8 mouse cellular contexts compared by ENCODE assay signal in the genomic region with DNA sequence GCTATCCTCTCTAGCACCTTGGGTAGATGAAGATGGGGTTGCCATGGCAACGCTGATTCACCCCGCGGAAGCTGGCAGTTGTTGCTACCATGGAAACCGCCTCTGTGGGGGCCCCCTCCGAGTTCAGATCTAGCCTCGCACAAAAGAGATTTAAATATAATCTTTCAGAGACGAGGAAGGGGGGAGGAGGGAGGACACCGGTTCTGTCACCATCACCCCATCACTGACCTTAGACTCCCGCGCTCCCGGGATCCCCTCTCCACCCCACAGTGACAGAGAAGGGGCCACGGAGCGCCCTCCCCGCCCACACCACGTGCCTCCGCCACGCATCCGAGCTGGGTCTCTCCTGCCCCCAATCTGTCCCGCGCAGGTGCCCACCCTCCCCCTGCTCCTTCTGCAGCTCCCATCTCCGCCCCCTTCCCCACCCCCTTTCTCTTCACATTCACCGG. TPM values are rescaled to one million over a fixed set of nuclear protein-coding genes. Genes with fewer than 3 reads are reported as not detected.
A peak's percentile ranks its signal among the peaks of the same experiment; 100 is the strongest.
DNase-seq lines count a peak whose midpoint lies in the region; ATAC-seq and TF ChIP-seq lines count a peak whose summit lies in the region.

No protein-coding gene starts in this region.

- ATAC-seq in forebrain, embryonic 14.5 days: peak; percentile 90
- ATAC-seq in neural tube, embryonic 13.5 days (ENCODE audit: low read depth): peak; percentile 79
- no peak for ATAC-seq in lung, postnatal 0 days
- ATAC-seq in intestine, embryonic 16.5 days: no peak

- H3K4me2 ChIP-seq in forebrain, embryonic 14.5 days (ENCODE audit: low read length): peak overlapping the region; percentile 85
- H3K4me2 ChIP-seq in neural tube, embryonic 13.5 days: peak overlapping the region; percentile 72
- H3K4me2 ChIP-seq in lung, postnatal 0 days (replicated peaks; ENCODE audit: low read depth, low read length): no peak overlapping the region
- no peak overlapping the region for H3K4me2 ChIP-seq in intestine, embryonic 16.5 days (ENCODE audit: low read depth, low read length)

- H3K9me3 ChIP-seq in forebrain, embryonic 14.5 days (replicated peaks; ENCODE audit: control insufficient read depth, low read length): no peaks in the 10 kb centered on the region
- H3K9me3 ChIP-seq in neural tube, embryonic 13.5 days: no peaks in the 10 kb centered on the region
- no peaks in the 10 kb centered on the region for H3K9me3 ChIP-seq in lung, postnatal 0 days (ENCODE audit: low read length)
- H3K9me3 ChIP-seq in intestine, embryonic 16.5 days (ENCODE audit: control insufficient read depth, low read length): no peaks in the 10 kb centered on the region

- DNase-seq in cerebellum, adult 9-10 months: peak; percentile 68
- DNase-seq in forebrain, embryonic 14.5 days (ENCODE audit: low spot score): peak; percentile 98
- DNase-seq in layer of hippocampus, postnatal 36 days: peak; percentile 78 to 86
- no peak for DNase-seq in lung, postnatal 0 days (ENCODE audit: low spot score)
- no peak for DNase-seq in spleen, postnatal 10 days (ENCODE audit: low spot score in 2 of 2)
- no peak for DNase-seq in spleen, adult 18-20 months

- H3K27ac ChIP-seq in forebrain, embryonic 14.5 days (ENCODE audit: low read depth, low read length): peak overlapping the region; percentile 94
- peak overlapping the region; percentile 88 for H3K27ac ChIP-seq in neural tube, embryonic 13.5 days (replicated peaks)
- H3K27ac ChIP-seq in lung, postnatal 0 days (ENCODE audit: low read length): no peak overlapping the region
- H3K27ac ChIP-seq in intestine, embryonic 16.5 days (ENCODE audit: low read length): no peak overlapping the region

- peak overlapping the region; percentile 69 for H3K9ac ChIP-seq in forebrain, embryonic 14.5 days (ENCODE audit: low read length)
- H3K9ac ChIP-seq in neural tube, embryonic 13.5 days: peak overlapping the region; percentile 76
- H3K9ac ChIP-seq in lung, postnatal 0 days (replicated peaks; ENCODE audit: low read depth): no peak overlapping the region
- H3K9ac ChIP-seq in intestine, embryonic 16.5 days (ENCODE audit: low read depth, low read length): no peak overlapping the region

- peaks cover 22% of the 10 kb centered on the region for H3K36me3 ChIP-seq in forebrain, embryonic 14.5 days (ENCODE audit: control insufficient read depth, insufficient read depth, low read length)
- peaks cover 36% of the 10 kb centered on the region for H3K36me3 ChIP-seq in neural tube, embryonic 13.5 days
- H3K36me3 ChIP-seq in lung, postnatal 0 days (ENCODE audit: insufficient read depth, low read length): no peaks in the 10 kb centered on the region
- H3K36me3 ChIP-seq in intestine, embryonic 16.5 days (ENCODE audit: control insufficient read depth, insufficient read depth, low read length): no peaks in the 10 kb centered on the region

- no peak for TF ChIP-seq EP300 in lung, postnatal 0 days (IDR thresholded peaks at IDR 0.05)

- H3K4me3 ChIP-seq in forebrain, embryonic 14.5 days (ENCODE audit: low read depth, low read length): peak overlapping the region; percentile 40
- peak overlapping the region; percentile 42 for H3K4me3 ChIP-seq in neural tube, embryonic 13.5 days
- H3K4me3 ChIP-seq in lung, postnatal 0 days (ENCODE audit: low read depth, low read length): no peak overlapping the region
- no peak overlapping the region for H3K4me3 ChIP-seq in intestine, embryonic 16.5 days (ENCODE audit: low read length)

- 0% methylated on average over 20 of the region's 22 CpGs for WGBS in forebrain, embryonic 14.5 days
- under 1% methylated on average over 22 of the region's 22 CpGs for WGBS in neural tube, embryonic 13.5 days
- 3% methylated on average over 18 of the region's 22 CpGs for WGBS in lung, postnatal 0 days
- WGBS in intestine, embryonic 16.5 days: 2% methylated on average over 21 of the region's 22 CpGs

- H3K27me3 ChIP-seq in forebrain, embryonic 14.5 days (replicated peaks; ENCODE audit: control insufficient read depth, insufficient read depth, low read length): no peaks in the 10 kb centered on the region
- H3K27me3 ChIP-seq in neural tube, embryonic 13.5 days: peaks cover 42% of the 10 kb centered on the region
- peaks cover 24% of the 10 kb centered on the region for H3K27me3 ChIP-seq in lung, postnatal 0 days (replicated peaks; ENCODE audit: insufficient read depth, low read length)
- H3K27me3 ChIP-seq in intestine, embryonic 16.5 days (replicated peaks; ENCODE audit: control insufficient read depth, insufficient read depth, low read length): peaks cover 49% of the 10 kb centered on the region

- TF ChIP-seq CTCF in lung, postnatal 0 days (IDR thresholded peaks at IDR 0.05): no peak

- H3K4me1 ChIP-seq in forebrain, embryonic 14.5 days (ENCODE audit: control insufficient read depth, insufficient read depth, low read length): peaks cover 27% of the 10 kb centered on the region
- H3K4me1 ChIP-seq in neural tube, embryonic 13.5 days (replicated peaks): peaks cover 50% of the 10 kb centered on the region
- no peaks in the 10 kb centered on the region for H3K4me1 ChIP-seq in lung, postnatal 0 days (ENCODE audit: insufficient read depth, low read depth, low read length)
- peaks cover 2% of the 10 kb centered on the region; the same call in 1 of the 2 replicates for H3K4me1 ChIP-seq in intestine, embryonic 16.5 days (ENCODE audit: control insufficient read depth, insufficient read depth, low read length)

RNA-seq across cellular contexts. Expression of a gene that starts 9.5 kb away (rescaled TPM):
- 57.9 and 69.6 TPM in 2 replicates for polyA plus RNA-seq in forebrain, embryonic 14.5 days (2014; fragmentation: Nextera tagmentation; extraction: Ambion mirVana)
- total RNA-seq in layer of hippocampus, postnatal 36 days (2021): 100 to 1,000 TPM; 273 to 281 TPM
- 52.7 and 56.1 TPM in 2 replicates for polyA plus RNA-seq in neural tube, embryonic 13.5 days (2015; fragmentation: Nextera tagmentation; extraction: Ambion mirVana)
- polyA plus RNA-seq in lung, postnatal 0 days (2015; fragmentation: Nextera tagmentation; extraction: Ambion mirVana): 0.08 and 0.11 TPM in 2 replicates
- 1.4 and 1.5 TPM in 2 replicates for polyA plus RNA-seq in intestine, embryonic 16.5 days (2015; fragmentation: Nextera tagmentation; extraction: Ambion mirVana)

RNA-seq across cellular contexts. Expression of a gene that starts 17.6 kb away (rescaled TPM):
- 16.6 and 17.9 TPM in 2 replicates for polyA plus RNA-seq in forebrain, embryonic 14.5 days (2014; fragmentation: Nextera tagmentation; extraction: Ambion mirVana)
- total RNA-seq in layer of hippocampus, postnatal 36 days (2021): 10 to 100 TPM; 55.3 to 55.8 TPM
- 27.1 and 27.9 TPM in 2 replicates for polyA plus RNA-seq in neural tube, embryonic 13.5 days (2015; fragmentation: Nextera tagmentation; extraction: Ambion mirVana)
- polyA plus RNA-seq in lung, postnatal 0 days (2015; fragmentation: Nextera tagmentation; extraction: Ambion mirVana): 73.6 and 83.9 TPM in 2 replicates
- polyA plus RNA-seq in intestine, embryonic 16.5 days (2015; fragmentation: Nextera tagmentation; extraction: Ambion mirVana): 49.8 and 55.8 TPM in 2 replicates

RNA-seq across cellular contexts. Expression of a gene that starts 23.2 kb away (rescaled TPM):
- 36.8 and 52.0 TPM in 2 replicates for polyA plus RNA-seq in forebrain, embryonic 14.5 days (2014; fragmentation: Nextera tagmentation; extraction: Ambion mirVana)
- 10 to 100 TPM; 77.1 to 90.0 TPM for total RNA-seq in layer of hippocampus, postnatal 36 days (2021)
- polyA plus RNA-seq in neural tube, embryonic 13.5 days (2015; fragmentation: Nextera tagmentation; extraction: Ambion mirVana): 68.7 and 68.8 TPM in 2 replicates
- 40.7 and 46.7 TPM in 2 replicates for polyA plus RNA-seq in lung, postnatal 0 days (2015; fragmentation: Nextera tagmentation; extraction: Ambion mirVana)
- 126 and 137 TPM in 2 replicates for polyA plus RNA-seq in intestine, embryonic 16.5 days (2015; fragmentation: Nextera tagmentation; extraction: Ambion mirVana)

RNA-seq across cellular contexts. Expression of a gene that starts 26.9 kb away (rescaled TPM):
- 0.26 and 0.53 TPM in 2 replicates for polyA plus RNA-seq in forebrain, embryonic 14.5 days (2014; fragmentation: Nextera tagmentation; extraction: Ambion mirVana)
- under 1 TPM; 0.40 to 0.65 TPM for total RNA-seq in layer of hippocampus, postnatal 36 days (2021)
- 0.36 and 0.64 TPM in 2 replicates for polyA plus RNA-seq in neural tube, embryonic 13.5 days (2015; fragmentation: Nextera tagmentation; extraction: Ambion mirVana)
- 19.0 and 19.3 TPM in 2 replicates for polyA plus RNA-seq in lung, postnatal 0 days (2015; fragmentation: Nextera tagmentation; extraction: Ambion mirVana)
- 0.86 and 0.99 TPM in 2 replicates for polyA plus RNA-seq in intestine, embryonic 16.5 days (2015; fragmentation: Nextera tagmentation; extraction: Ambion mirVana)

RNA-seq across cellular contexts. Expression of a gene that starts 51.0 kb away (rescaled TPM):
- 0.90 and 1.2 TPM in 2 replicates for polyA plus RNA-seq in forebrain, embryonic 14.5 days (2014; fragmentation: Nextera tagmentation; extraction: Ambion mirVana)
- 1 to 10 TPM; 3.0 to 3.4 TPM for total RNA-seq in layer of hippocampus, postnatal 36 days (2021)
- polyA plus RNA-seq in neural tube, embryonic 13.5 days (2015; fragmentation: Nextera tagmentation; extraction: Ambion mirVana): 1.3 and 1.9 TPM in 2 replicates
- 4.2 and 4.6 TPM in 2 replicates for polyA plus RNA-seq in lung, postnatal 0 days (2015; fragmentation: Nextera tagmentation; extraction: Ambion mirVana)
- 1.1 and 1.5 TPM in 2 replicates for polyA plus RNA-seq in intestine, embryonic 16.5 days (2015; fragmentation: Nextera tagmentation; extraction: Ambion mirVana)

Comparison
In these comparisons a context has a peak if more than half of its experiments do, and no peak if none do; other contexts are left out.
1. DNase-seq: peak in cerebellum, adult 9-10 months (single experiment), forebrain, embryonic 14.5 days (single experiment) and layer of hippocampus, postnatal 36 days (2 of 2); none in lung, postnatal 0 days (single experiment), spleen, postnatal 10 days (0 of 2) and spleen, adult 18-20 months (0 of 2).
2. ATAC-seq: peak in forebrain, embryonic 14.5 days (single experiment) and neural tube, embryonic 13.5 days (single experiment); none in lung, postnatal 0 days (single experiment) and intestine, embryonic 16.5 days (single experiment).
3. H3K27ac ChIP-seq: peak in forebrain, embryonic 14.5 days (single experiment) and neural tube, embryonic 13.5 days (single experiment); none in lung, postnatal 0 days (single experiment) and intestine, embryonic 16.5 days (single experiment).
4. H3K4me2 ChIP-seq: peak in forebrain, embryonic 14.5 days (single experiment) and neural tube, embryonic 13.5 days (single experiment); none in lung, postnatal 0 days (single experiment) and intestine, embryonic 16.5 days (single experiment).
5. H3K4me3 ChIP-seq: peak in forebrain, embryonic 14.5 days (single experiment) and neural tube, embryonic 13.5 days (single experiment); none in lung, postnatal 0 days (single experiment) and intestine, embryonic 16.5 days (single experiment).
6. H3K9ac ChIP-seq: peak in forebrain, embryonic 14.5 days (single experiment) and neural tube, embryonic 13.5 days (single experiment); none in lung, postnatal 0 days (single experiment) and intestine, embryonic 16.5 days (single experiment).
7. RNA of a gene that starts 9.5 kb away (polyA plus RNA-seq): 57.9 to 69.6 TPM in forebrain, embryonic 14.5 days and 52.7 to 56.1 TPM in neural tube, embryonic 13.5 days; 1.4 to 1.5 TPM in intestine, embryonic 16.5 days and 0.08 to 0.11 TPM in lung, postnatal 0 days; every median in the first group is over 10 times any median in the second.